Mouse (Mus musculus) heart, embryonic 12.5 days (tissue): ENCODE data around the gene Gpr171. TPM values are rescaled to one million over a fixed set of nuclear protein-coding genes. Genes with fewer than 3 reads are reported as not detected.
"Not testable (repeated sequence)": the region's sequence is repeated elsewhere in the genome, so short reads cannot be mapped to it uniquely, and the experiment has no call there.

Experiments
- ATAC-seq: fragments of 200-750 bp; cut with Nextera tagmentation; 2 replicates; pipeline ENCODE4 v1.8.0; 2017; ENCODE audit warnings: moderate TSS enrichment, moderate library complexity; ENCODE audit not compliant: insufficient number of reproducible peaks, low FRiP score
- H3K27ac ChIP-seq: fragments of 300-500 bp; sonication (generic); 2 replicates; pipeline ENCODE4 v1.5.1; 2016; ENCODE audit warnings: mild to moderate bottlenecking, moderate library complexity; ENCODE audit not compliant: poor library complexity, severe bottlenecking
- H3K27me3 ChIP-seq: fragments of 300-500 bp; sonication (generic); replicated peaks from 2 replicates; pipeline ENCODE4 v1.6.1; 2016; ENCODE audit warnings: mild to moderate bottlenecking, moderate library complexity
- H3K36me3 ChIP-seq: fragments of 300-500 bp; sonication (generic); 2 replicates; pipeline ENCODE4 v1.6.1; 2016; ENCODE audit warnings: mild to moderate bottlenecking, moderate library complexity
- H3K4me1 ChIP-seq: fragments of 300-500 bp; sonication (generic); replicated peaks from 2 replicates; pipeline ENCODE4 v1.6.1; 2016; ENCODE audit warnings: mild to moderate bottlenecking
- H3K4me2 ChIP-seq: fragments of 300-500 bp; sonication (generic); 2 replicates; pipeline ENCODE4 v1.6.1; 2016; ENCODE audit warnings: mild to moderate bottlenecking, moderate library complexity
- H3K4me3 ChIP-seq: fragments of 300-500 bp; sonication (generic); 2 replicates; pipeline ENCODE4 v1.5.1; 2016; ENCODE audit warnings: mild to moderate bottlenecking
- H3K9ac ChIP-seq: fragments of 300-500 bp; sonication (generic); 2 replicates; pipeline ENCODE4 v1.6.1; 2016; ENCODE audit warnings: mild to moderate bottlenecking, moderate library complexity
- H3K9me3 ChIP-seq: fragments of 300-500 bp; sonication (generic); replicated peaks from 2 replicates; pipeline ENCODE4 v1.6.1; 2016; ENCODE audit warnings: mild to moderate bottlenecking, moderate library complexity
- WGBS: fragments of 180-500 bp; shearing (Covaris S2); methylation state at CpG from one replicate; pipeline ENCODE4 v1.1.7; 2016; 5-methylcytosine and 5-hydroxymethylcytosine counted together
- polyA plus RNA-seq: library from polyadenylated mRNA; unstranded; fragments of >200 nt; fragmentation: Nextera tagmentation; extraction: Ambion mirVana; gene quantifications from 2 replicates; pipeline ENCODE4 v1.2.1, GENCODE M21; 2016

Gene Gpr171
- polyA plus RNA-seq = 1.6 TPM in 2 replicates

- peaks cover 23% of the 10 kb centered on the region for H3K4me1 ChIP-seq
- no peaks in the 10 kb centered on the region for H3K27me3 ChIP-seq
- H3K9ac ChIP-seq = no peak within 1 kb of the TSS
- H3K27ac ChIP-seq = no peak within 1 kb of the TSS
- no peak within 1 kb of the TSS for H3K4me3 ChIP-seq
- 73% methylated on average over 6 of the region's 6 CpGs for WGBS
- H3K4me2 ChIP-seq = no peak within 1 kb of the TSS
- no peaks in the 10 kb centered on the region for H3K9me3 ChIP-seq
- no peaks in the 10 kb centered on the region for H3K36me3 ChIP-seq
- ATAC-seq = no peak
These were observed at the start of gene Gpr171 for GRCm38 (mm10) chr3:59101218-59101986. Gpr171 (minus strand) TSS chr3:59101821.

- Histone ChIP-seq H3K36me3 (no peaks in the 10 kb centered on the region), H3K4me3 (no peak overlapping the region), H3K9ac (no peak overlapping the region), H3K9me3 (no peaks in the 10 kb centered on the region), H3K27ac (no peak overlapping the region), H3K4me2 (no peak overlapping the region), H3K27me3 (no peaks in the 10 kb centered on the region), H3K4me1 (peaks cover 6% of the 10 kb centered on the region; the same call in 1 of the 2 replicates)
- 95% methylated on average over 2 of the region's 2 CpGs for WGBS
- ATAC-seq = no peak
These were observed 49.0 kb upstream of the Gpr171 start for GRCm38 (mm10) chr3:59150624-59151023.

GRCm38 (mm10) chr3:59149646-59150045 lies 48.0 kb upstream of the Gpr171 start:
- Histone ChIP-seq H3K4me2 (no peak overlapping the region), H3K4me3 (no peak overlapping the region), H3K4me1 (peaks cover 6% of the 10 kb centered on the region; the same call in 1 of the 2 replicates), H3K27me3 (no peaks in the 10 kb centered on the region), H3K27ac (no peak overlapping the region), H3K9ac (no peak overlapping the region), H3K9me3 (no peaks in the 10 kb centered on the region), H3K36me3 (no peaks in the 10 kb centered on the region)
- no peak for ATAC-seq

GRCm38 (mm10) chr3:59145194-59145593 lies 43.6 kb upstream of the Gpr171 start:
- H3K9ac ChIP-seq = no peak overlapping the region
- no peak overlapping the region for H3K4me3 ChIP-seq
- 62% methylated on average over 5 of the region's 5 CpGs for WGBS
- no peak overlapping the region for H3K4me2 ChIP-seq
- H3K27me3 ChIP-seq = no peaks in the 10 kb centered on the region
- ATAC-seq = no peak
- H3K36me3 ChIP-seq = no peaks in the 10 kb centered on the region
- H3K4me1 ChIP-seq = peaks cover 18% of the 10 kb centered on the region
- no peaks in the 10 kb centered on the region for H3K9me3 ChIP-seq
- no peak overlapping the region for H3K27ac ChIP-seq

- H3K4me3 ChIP-seq = no peak overlapping the region
- peaks cover 23% of the 10 kb centered on the region for H3K4me1 ChIP-seq
- H3K27ac ChIP-seq = peak overlapping the region; percentile 67; the same call in 1 of the 2 replicates
- H3K9ac ChIP-seq = no peak overlapping the region
- ATAC-seq = no peak
- H3K4me2 ChIP-seq = peak overlapping the region; percentile 15
- no peaks in the 10 kb centered on the region for H3K36me3 ChIP-seq
- 10% methylated on average over 8 of the region's 8 CpGs for WGBS
- no peaks in the 10 kb centered on the region for H3K9me3 ChIP-seq
- H3K27me3 ChIP-seq = no peaks in the 10 kb centered on the region
These were observed 40.1 kb upstream of the Gpr171 start for GRCm38 (mm10) chr3:59141507-59142305.

- H3K9me3 ChIP-seq, H3K4me3 ChIP-seq, ATAC-seq, H3K27me3 ChIP-seq, H3K36me3 ChIP-seq, H3K4me2 ChIP-seq, H3K9ac ChIP-seq: not testable (repeated sequence)
- 78% methylated on average over 4 of the region's 4 CpGs for WGBS
- H3K4me1 ChIP-seq = peaks cover 23% of the 10 kb centered on the region
- H3K27ac ChIP-seq = peak overlapping the region; percentile 33; the same call in 1 of the 2 replicates
These were observed 39.3 kb upstream of the Gpr171 start for GRCm38 (mm10) chr3:59140941-59141340.

GRCm38 (mm10) chr3:59140115-59140514 lies 38.5 kb upstream of the Gpr171 start:
- Histone ChIP-seq H3K4me3 (no peak overlapping the region), H3K27ac (no peak overlapping the region)
- 89% methylated on average over 2 of the region's 2 CpGs for WGBS

GRCm38 (mm10) chr3:59139651-59140051 lies 38.0 kb upstream of the Gpr171 start:
- Histone ChIP-seq H3K36me3 (no peaks in the 10 kb centered on the region), H3K4me3 (no peak overlapping the region), H3K9ac (no peak overlapping the region), H3K9me3 (no peaks in the 10 kb centered on the region), H3K27me3 (no peaks in the 10 kb centered on the region), H3K27ac (no peak overlapping the region), H3K4me2 (no peak overlapping the region), H3K4me1 (peaks cover 23% of the 10 kb centered on the region)
- no peak for ATAC-seq

More at GRCm38 (mm10) chr3:59140115-59140514, 38.5 kb upstream of the Gpr171 start:
- no peak for ATAC-seq
- Histone ChIP-seq H3K9me3 (no peaks in the 10 kb centered on the region), H3K4me1 (peaks cover 23% of the 10 kb centered on the region), H3K4me2 (no peak overlapping the region), H3K36me3 (no peaks in the 10 kb centered on the region), H3K9ac (no peak overlapping the region), H3K27me3 (no peaks in the 10 kb centered on the region)

- peak; percentile 48; the same call in 1 of the 2 replicates for ATAC-seq
- H3K4me3 ChIP-seq = no peak overlapping the region
- 65% methylated on average over 12 of the region's 12 CpGs for WGBS
These were observed 37.4 kb upstream of the Gpr171 start for GRCm38 (mm10) chr3:59138946-59139468.

GRCm38 (mm10) chr3:59135911-59136653 lies 34.5 kb upstream of the Gpr171 start:
- Histone ChIP-seq H3K27me3 (no peaks in the 10 kb centered on the region), H3K9ac (no peak overlapping the region), H3K4me1 (peaks cover 19% of the 10 kb centered on the region), H3K9me3 (no peaks in the 10 kb centered on the region), H3K36me3 (no peaks in the 10 kb centered on the region), H3K4me3 (no peak overlapping the region), H3K4me2 (no peak overlapping the region), H3K27ac (no peak overlapping the region)
- 74% methylated on average over 5 of the region's 5 CpGs for WGBS
- ATAC-seq = no peak

More at GRCm38 (mm10) chr3:59138946-59139468, 37.4 kb upstream of the Gpr171 start:
- Histone ChIP-seq H3K9me3 (no peaks in the 10 kb centered on the region), H3K27me3 (no peaks in the 10 kb centered on the region), H3K9ac (no peak overlapping the region), H3K27ac (no peak overlapping the region), H3K36me3 (no peaks in the 10 kb centered on the region), H3K4me1 (peaks cover 23% of the 10 kb centered on the region), H3K4me2 (no peak overlapping the region)
